Mouse (Mus musculus) cerebellum, adult (tissue): ENCODE measurements around the gene Fuom.

Experiments used
- ATAC-seq: cut with Nextera tagmentation; 2 replicates; pipeline ENCODE4 v1.9.2; 2017; ENCODE audit warnings: mild to moderate bottlenecking, moderate library complexity, mixed read lengths; ENCODE audit not compliant: insufficient number of reproducible peaks, low FRiP score, low TSS enrichment

The Fuom gene

DNA sequence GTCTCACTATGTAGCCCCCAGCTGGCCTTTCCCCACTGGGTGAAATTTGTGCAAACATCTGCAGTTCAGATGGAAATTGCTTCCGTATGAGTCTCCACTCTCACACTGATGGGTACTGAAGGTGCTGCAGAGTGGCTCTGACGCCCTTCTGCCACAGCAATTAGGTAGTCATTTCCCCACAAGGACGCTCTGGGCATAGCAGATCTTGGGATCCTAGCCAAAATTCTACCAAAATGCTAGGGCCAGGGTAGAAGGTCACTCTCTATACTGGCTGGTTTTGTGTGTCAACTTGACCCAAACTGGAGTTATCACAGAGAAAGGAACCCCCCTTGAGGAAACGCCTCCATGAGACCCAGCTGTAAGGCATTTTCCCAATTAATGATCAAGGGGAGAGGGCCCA, 1.8 kb upstream of the Fuom start:
- no peak for ATAC-seq

DNA sequence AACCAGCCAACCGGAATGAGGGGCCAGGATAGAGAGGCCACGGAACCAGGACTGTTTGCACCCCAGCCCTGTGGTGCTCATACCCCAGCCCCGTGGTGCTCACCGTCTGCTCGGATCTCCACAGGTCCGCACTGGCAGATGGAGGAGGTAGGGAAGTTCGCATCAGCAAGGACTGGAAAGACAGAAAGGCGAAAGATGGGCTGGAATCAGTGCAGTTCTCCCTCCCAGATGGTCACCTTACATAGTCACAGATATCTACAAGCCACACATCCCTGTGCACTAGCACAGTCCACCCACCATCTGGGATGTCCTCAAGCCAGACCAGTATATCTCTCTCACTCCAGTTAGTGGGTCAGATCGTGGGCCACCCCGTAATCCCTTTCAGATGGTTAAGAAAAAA, 743 bp downstream of the Fuom start:
- ATAC-seq = peak; percentile 46; the same call in 1 of the 2 replicates

DNA sequence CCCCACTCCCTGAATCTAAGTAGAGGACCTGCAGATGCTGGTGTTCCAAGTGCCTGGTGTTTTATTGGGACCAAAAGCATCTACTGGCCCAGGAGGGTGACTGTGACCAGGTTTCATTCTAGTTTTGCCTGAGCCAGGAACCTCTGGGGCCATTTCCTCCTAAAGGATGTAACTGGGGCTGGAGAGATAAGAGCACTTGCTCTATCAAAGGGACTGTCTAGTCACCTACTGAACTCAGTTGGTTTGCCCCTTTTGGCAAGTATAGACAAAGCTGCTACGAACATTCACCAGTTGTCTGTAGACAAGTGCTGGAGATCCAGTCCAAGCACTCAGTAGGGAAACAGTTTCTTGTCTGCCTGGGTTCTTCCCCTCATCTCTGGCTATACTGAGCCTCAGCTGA, 3.8 kb downstream of the Fuom start:
- no peak for ATAC-seq

DNA sequence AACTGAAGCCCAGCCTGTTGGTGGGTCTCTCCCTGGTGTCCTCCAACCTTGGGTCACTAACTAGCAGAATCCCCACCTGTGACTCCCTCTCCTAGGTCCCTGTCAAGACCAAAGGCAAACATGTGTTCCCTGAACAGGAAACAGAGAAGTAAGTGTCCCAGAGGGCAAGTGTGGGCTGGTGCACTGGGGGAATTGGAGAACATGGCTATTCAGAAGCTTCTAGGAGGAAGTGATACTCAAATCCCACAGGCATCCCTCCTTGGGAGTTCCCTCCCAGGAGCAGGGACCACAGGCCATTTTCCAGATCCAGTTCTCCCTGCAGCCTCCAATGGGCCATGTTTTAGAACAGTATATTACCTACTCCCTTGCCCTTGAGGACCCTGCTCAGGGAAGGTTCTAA, 6.2 kb downstream of the Fuom start:
- no peak for ATAC-seq

DNA sequence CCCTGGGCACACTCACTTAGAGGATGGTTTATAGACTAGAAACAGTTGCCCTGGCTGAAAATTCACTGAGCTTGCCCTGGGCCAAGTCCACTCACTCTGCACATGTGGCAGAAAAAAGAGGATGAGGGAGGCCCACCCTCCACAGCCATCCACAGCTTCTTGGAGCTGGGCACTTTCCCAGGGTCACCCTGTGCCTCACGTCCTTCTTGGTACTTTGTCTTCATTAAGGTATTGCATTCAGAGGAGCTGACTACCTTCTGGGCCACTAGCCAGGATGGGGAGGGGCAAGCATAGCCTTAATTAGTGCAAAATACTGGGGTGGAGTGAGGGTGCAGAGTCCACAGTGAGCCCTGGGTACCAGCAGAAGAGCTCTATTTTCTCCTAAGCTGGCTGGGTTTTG, 6.7 kb downstream of the Fuom start:
- no peak for ATAC-seq

DNA sequence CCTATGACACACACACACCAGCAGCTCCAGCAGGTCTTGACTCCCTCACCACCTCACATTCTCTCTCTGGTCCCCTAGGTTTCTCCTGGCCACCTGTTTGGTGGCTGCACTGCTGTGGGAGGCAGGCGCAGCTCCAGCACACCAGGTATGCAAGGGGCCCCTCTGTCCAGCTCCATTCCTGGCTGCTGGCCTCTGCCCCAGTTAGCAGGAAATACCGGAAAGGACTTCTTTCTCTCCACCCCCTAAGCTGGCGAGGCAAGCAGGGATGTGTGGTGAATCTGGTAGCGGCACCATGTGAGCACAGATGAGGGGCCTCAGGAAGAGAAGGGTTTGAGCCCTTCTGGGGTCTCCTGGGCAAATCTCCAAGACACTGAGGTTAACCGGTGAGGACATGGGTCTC, 7.3 kb downstream of the Fuom start:
- ATAC-seq = no peak

DNA sequence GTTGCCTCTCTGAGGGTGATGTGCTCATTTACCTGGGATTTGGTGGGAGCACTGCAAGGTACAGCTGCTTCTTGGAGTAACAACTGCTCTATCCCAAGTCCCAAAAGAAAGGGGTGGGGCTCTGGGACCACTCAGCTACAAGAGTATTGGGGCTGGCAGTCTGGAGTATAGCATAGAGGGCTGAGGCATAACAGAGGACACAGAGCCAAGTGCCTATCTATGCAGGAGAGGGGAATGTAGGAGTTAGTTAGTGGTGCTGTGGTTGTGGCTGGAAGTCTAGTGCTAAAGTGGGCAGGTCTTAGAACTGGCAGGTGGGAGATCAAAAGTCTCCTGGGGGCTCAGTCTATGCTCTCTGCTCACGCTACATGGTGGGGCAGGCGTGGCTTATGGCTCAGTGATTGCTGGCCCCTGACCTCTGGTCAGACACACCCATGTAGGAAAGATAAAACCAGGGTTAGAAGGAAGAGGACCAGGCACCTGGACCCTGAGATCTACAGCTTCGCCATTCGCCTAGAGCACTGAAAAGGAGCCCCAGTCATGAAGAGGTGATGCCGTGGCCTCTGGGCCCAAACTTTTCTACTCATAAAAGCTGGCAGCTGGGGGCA, 9.2 kb downstream of the Fuom start, which contains the start of gene Prap1:
TSS of gene Prap1 (plus strand) at position 472 of the 605 bp plus-strand sequence.
- no peak for ATAC-seq

DNA sequence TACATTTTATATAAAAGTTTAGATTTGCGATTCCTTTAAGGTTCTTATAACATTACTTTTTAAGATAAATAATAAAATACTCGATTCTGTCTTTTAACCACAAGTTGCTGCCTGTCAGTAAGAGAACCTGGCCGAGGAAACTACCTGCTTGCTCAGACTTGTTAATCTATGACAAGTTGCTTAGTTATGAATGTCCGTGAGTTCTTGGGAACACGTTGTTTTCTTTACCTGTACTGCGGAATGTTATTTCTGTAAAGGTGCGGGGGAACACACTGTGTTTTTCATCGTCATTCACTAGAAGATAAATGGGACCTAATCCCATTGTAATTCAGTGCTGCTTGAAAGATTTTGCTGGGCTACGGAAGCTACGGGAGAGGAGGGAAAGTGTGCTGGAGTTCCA, 11.6 kb downstream of the Fuom start:
- no peak for ATAC-seq

DNA sequence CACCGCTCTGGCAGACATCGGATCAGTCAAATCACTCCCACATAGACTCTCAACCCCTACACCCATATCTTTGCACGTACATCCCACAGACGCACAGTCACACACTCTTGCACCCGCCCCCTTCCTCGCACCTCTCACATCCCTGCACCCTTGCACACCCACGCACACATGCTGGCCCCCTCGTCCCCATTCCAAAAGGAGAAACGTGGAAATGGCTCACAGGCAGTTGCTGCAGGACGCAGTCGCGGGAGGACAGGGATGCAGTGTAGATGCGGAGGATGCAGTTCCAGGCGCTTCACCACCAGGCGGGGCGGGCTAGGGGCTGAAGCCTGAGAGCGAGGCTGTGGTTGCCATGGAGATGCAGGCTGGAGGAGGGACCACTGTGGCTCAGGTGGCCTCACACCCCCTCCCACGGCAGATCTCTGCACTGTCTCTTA, 20.0 kb downstream of the Fuom start, which contains the start of gene Caly:
TSS of gene Caly (minus strand) at position 307 of the 437 bp plus-strand sequence.
- peak; percentile 84 for ATAC-seq

DNA sequence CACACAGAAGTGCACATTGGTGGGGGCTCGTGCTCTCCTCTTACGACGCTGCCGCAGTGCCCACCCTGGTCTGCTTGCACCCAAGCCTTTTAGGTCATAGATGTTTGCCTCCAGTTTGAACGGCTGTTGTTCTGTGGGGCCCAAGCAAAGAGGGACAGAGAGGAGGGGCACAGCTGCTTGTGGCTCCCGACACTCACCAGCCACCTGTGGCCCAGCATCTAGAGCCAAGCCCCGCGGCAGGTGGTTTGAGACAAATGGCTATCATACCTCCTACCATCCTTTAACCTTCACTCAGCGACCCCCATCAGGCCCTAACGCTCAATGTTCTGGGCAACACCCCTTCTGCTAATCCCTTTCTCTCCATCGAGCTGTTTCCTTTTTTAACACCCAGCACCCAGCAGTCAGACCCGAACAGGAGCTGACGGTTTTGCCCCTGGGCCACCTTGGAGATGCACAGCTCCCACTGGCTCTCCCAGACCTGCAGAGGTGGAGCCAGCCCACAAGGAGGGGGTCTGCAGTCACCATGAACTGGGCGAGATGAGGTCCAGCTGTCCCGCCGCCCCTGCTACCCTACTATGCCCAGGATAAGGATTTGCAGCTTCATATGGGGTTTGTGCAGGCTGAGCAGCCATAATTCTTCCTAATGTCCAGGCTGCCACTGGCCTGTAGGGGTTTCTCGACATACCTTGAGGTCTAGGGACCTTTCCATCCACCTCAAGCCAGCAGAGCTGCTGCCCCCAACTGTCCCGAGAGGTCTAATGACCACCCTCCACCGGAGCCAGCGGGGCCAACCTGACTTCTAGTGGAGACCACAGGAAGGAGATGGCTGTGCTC, 20.6 kb downstream of the Fuom start:
- 0 out of 2 replicates have a peak, but pooled peaks have one; percentile 13 for ATAC-seq

DNA sequence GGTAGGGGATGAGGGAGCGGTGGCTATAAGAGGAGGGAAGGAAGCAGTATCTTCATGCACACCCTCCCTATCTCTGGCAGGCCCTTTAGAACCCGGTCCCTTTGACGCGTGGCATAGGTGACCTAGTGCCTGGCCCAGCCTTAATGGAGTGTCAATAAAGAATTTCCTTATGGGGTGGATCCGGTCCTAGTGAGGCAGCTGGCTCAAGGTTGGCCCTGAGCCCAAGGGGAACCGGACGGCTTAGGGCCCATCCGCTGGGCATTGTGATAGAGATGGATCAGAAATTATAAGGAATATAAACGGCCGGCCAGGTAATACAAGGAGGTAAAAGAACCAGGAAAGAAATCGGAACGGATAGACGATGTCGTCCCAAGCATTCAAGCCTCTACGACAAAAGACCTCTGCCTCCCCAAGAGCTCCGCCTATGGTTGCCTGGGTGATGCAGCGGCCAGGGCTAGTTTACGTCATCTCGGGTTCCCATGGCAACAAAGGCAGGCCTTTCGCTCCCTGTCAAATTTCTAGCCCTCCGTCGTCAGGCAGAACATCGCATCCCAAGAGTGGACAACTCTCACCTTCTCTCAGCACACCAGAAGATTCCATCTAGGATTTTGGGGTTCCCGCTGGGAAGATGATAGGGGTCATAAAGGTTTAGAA, 21.6 kb downstream of the Fuom start:
- ATAC-seq = peak; percentile 85

DNA sequence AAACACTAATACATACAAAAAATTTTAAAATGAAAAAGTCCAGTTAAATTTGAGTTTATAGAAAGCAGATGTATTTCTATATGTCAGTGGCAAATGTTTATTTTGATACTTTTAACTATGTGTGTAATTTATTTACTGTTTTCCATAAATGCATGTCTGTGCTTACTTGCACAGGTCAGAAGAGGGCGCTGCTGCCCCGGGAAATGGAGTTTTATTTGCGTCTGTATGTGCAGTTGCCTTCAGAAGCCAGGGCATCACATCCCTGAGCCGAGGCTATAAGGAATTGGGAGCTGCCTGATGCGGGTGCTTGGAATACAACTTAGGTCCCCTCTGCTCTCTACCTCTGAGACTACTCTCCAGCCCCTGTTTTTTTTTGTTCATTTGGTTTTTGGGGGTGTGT, 23.5 kb downstream of the Fuom start:
- ATAC-seq = no peak

DNA sequence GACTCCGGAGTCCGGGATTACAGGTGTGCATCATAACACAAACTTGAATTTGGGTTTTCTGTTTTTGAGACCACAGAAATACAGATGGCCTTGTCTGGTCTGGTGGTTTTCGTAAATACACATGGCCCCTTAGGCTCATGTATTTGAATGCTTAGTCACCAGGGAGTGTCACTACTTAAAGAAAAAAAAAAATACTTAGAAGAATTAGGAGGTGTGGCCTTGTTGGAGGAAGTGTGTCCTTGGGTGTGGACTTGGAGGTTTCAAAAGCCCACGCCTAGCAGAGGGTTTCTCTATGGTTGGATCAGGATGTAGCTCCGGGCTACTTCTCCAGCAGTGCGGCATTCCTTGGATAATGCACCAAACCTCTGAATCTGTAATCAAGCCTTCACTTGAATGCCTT, 24.5 kb downstream of the Fuom start:
- ATAC-seq = no peak

DNA sequence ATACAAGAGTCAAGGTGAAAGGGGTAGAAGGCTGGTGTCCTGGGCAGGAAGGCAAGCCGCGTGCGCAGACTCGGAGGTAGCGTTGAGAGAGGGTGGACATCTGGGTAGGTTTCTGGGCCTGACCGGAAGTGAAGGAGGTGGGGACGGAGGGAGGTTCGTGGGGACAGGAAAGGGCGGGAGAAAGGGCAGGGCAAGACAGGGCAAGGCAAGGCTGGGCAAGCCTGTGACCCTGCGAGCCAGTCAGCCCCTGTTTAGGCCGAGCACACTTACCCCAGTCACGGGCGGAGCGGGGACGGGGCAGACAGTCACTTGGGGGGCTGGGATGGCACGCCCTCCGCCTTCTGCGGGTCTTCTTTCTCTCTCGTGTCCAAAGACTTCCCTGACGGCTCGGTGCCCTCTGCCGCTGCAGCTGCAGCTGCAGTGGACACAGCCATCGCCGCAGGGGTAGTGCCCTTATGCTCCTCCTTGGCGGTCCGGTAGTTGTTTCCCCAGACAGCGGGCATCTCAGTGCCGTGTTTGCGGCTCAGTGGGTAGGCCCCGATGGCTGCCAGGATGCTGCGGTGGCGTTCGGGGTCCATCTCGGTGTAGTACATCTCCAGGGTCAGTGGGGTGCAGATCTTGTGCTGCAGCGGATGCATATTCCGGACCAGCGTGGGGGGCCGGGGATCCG, 32.1 kb downstream of the Fuom start:
- no peak for ATAC-seq

DNA sequence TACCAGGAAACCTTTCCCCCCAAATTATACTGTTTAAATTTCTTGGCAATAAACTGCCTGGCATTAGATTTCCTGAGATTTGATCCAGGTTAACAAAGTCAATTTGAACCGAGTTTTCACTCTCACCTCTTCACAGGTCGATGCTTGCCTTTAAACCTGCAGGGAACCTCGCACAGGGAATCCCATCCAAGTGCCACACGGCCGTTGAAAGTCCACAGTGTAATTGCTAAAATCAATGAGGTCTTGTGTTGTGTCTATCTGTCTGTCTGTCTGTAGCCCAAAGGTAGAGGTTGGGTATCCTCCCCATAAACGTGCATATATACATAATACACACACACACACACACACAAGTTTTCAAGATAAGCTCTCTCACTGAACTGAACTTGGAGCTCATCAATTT, 34.8 kb downstream of the Fuom start:
- ATAC-seq = no peak

DNA sequence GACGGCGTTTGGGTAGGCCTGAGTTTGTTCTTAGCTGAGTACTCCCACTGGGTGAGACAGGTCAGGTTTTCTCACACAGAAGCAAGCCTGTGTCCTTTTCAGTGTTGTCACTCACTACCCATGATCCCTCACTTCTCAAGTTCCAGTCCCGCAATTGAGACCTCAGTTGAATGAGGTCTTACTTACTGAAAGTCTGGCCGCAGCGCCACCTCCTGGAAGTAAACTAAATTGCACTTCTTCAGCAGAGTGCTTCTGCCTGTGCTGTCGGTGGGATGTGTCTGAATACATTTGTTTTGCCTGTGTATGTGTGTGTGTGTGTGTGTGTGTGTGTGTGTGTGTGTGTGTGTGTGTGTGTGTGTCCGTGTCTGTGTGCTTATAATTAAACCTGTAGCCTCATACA, 39.1 kb downstream of the Fuom start:
- ATAC-seq = 0 out of 2 replicates have a peak, but pooled peaks have one; percentile 40

DNA sequence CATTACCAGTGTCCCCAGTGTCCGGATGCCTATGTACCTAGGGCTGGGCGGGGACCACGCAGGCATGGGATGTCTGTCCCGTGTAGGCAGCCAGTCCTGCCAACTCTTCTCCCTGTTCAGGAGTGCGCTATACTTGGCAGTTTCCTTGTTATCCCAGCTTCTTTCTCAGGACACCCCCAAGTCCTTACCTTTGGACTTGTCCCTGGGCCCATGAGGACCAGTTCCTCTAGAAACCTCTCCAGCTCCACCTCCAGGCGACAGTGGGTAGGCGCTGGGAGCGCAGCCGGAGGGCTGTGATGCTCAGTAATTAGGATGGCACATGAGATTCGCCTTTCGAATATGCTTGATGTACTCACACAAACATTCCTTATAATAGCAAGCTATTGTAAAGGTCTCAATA, 39.9 kb downstream of the Fuom start:
- ATAC-seq = no peak

DNA sequence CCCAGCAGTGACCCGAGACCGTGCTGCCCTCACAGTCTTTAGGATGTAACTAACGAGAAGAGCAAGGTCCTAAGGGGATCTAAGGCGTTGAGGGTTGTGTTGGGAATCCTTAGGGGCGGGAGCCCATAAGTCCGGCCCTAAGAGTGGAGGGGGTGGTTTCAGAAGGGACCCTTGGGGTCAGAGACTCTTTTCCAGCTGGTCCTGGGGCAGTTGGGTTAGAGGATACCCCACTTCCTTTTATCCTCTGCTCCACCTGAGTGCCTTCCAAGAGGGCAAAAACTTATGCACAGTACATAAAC, 40.5 kb downstream of the Fuom start:
- ATAC-seq = no peak

DNA sequence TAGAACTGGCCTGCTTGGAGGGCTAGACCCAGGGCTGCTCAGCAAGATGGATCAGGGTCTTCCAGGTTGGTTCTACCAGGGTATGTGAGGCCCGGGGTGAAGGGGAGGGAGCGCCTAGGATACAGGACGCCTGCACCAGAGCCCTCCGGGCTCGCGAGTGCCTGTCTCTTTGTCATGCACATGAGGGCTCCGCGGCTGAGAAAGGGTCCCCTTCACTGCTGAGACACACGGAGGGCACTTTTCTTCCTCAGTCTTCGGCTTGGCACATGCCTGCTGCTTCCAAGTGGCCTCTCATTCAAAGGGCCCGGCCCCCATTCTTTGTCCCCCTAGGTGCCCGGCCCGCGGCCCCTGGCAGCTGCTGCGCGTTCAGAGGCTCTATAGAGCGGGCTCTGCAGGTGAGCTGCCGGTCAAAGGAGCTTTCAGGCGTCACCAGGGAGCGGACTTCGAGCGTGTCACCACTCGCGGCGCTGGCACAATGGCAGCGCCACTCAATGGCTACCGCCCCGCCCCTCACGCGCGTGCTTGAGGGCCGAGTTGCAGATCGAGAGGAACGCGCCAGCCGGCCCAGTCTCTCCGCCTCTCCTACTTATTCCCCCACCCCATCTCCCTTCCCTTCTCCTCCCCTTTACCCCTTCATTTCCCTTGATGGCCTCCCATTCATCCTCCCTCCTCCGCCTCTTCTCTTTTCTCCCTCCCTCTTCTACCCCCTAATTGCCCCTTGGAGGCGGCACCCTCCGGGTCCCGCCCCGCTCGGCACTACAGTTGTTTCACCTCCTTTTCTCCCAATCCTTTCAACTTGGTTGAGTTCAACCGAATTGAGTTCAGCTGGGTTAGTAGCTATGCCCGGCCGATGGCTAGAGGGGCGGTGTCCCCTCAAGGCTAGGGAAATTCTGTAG, 41.1 kb downstream of the Fuom start:
- no peak for ATAC-seq

DNA sequence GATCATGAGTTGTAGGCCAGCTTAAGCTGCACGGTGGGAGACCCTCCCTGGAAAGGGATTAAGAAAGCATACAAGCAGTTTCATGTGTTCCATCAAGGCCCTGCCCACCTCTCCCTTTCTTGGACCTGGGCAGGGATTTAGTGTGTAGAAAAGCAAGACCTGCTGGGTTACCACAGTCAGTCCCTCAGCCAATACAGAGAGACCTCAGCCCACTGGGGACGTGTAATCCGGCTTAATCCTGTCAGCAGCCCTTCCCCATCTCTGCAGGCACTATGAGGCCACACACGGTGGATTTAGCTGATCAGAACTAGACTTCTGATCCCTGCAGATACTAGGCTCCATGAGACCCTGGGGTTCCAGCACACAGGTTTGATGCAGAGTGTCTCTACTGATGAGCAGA, 42.6 kb downstream of the Fuom start:
- no peak for ATAC-seq
